Mouse (Mus musculus) hindbrain, embryonic 10.5 days (tissue): ENCODE results near the gene Sirpb1a. TPM values are rescaled to one million over a fixed set of nuclear protein-coding genes. Genes with fewer than 3 reads are reported as not detected.
"Not testable (repeated sequence)": the region's sequence is repeated elsewhere in the genome, so short reads cannot be mapped to it uniquely, and the experiment has no call there.

Experiments used
- DNase-seq: peaks from one replicate; pipeline ENCODE4 v3.0.0-alpha.2; 2017; ENCODE audit warnings: low spot score
- H3K27ac ChIP-seq: fragments of 300-500 bp; sonication (generic); 2 replicates; pipeline ENCODE4 v1.5.1; 2016; ENCODE audit warnings: mild to moderate bottlenecking, moderate library complexity
- H3K27me3 ChIP-seq: fragments of 300-500 bp; sonication (generic); 2 replicates; pipeline ENCODE4 v1.6.1; 2016; ENCODE audit warnings: mild to moderate bottlenecking; ENCODE audit not compliant: poor library complexity, insufficient read depth, severe bottlenecking
- H3K36me3 ChIP-seq: fragments of 300-500 bp; sonication (generic); 2 replicates; pipeline ENCODE4 v1.6.1; 2016; ENCODE audit warnings: mild to moderate bottlenecking, moderate library complexity
- H3K4me1 ChIP-seq: fragments of 300-500 bp; sonication (generic); replicated peaks from 2 replicates; pipeline ENCODE4 v1.6.1; 2016; ENCODE audit warnings: mild to moderate bottlenecking
- H3K4me3 ChIP-seq: fragments of 300-500 bp; sonication (generic); 2 replicates; pipeline ENCODE4 v1.5.1; 2016; ENCODE audit warnings: mild to moderate bottlenecking, moderate library complexity
- H3K9me3 ChIP-seq: fragments of 300-500 bp; sonication (generic); 2 replicates; pipeline ENCODE4 v1.6.1; 2016; ENCODE audit warnings: mild to moderate bottlenecking, moderate library complexity
- WGBS: fragments of 180-500 bp; shearing (Covaris S2); methylation state at CpG from one replicate; pipeline ENCODE4 v1.1.7; 2016; 5-methylcytosine and 5-hydroxymethylcytosine counted together
- polyA plus RNA-seq: library from polyadenylated mRNA; unstranded; fragments of >200 nt; fragmentation: Nextera tagmentation; extraction: Ambion mirVana; gene quantifications from 2 replicates; pipeline ENCODE4 v1.2.1, GENCODE M21; 2016

Sirpb1a gene
- polyA plus RNA-seq: not detected in 2 replicates

- not testable (repeated sequence) for H3K27me3 ChIP-seq, H3K36me3 ChIP-seq, DNase-seq, H3K27ac ChIP-seq, H3K4me1 ChIP-seq, H3K4me3 ChIP-seq, H3K9me3 ChIP-seq
- WGBS: 91% methylated on average over 1 of the region's 1 CpGs
Observed at GRCm38 (mm10) chr3:15426447-15426846, at the start of gene Sirpb1a. Gene Sirpb1a (minus strand): TSS chr3:15426520.

DNA sequence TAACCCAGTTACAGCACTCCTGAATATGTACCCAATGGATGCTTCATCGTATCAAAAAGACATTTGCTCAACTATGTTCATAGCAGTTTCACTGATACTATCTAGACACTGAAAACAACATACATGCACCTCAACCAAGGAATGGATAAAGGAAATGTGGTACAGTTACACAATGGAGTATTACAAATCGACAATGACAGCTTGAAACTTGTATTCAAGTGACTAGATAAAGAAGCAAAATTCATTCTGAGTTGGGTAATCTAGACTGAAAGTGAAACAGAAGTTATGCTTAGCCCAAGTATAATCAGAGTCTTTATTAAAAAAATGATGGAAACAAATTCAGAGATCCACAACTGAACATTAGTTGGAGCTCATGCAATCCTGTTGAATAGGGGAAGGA, 48.5 kb upstream of the Sirpb1a start:
- DNase-seq, H3K27ac ChIP-seq, H3K4me1 ChIP-seq, H3K27me3 ChIP-seq, H3K9me3 ChIP-seq, H3K4me3 ChIP-seq, H3K36me3 ChIP-seq: not testable (repeated sequence)
- WGBS: 82% methylated on average over 2 of the region's 2 CpGs

DNA sequence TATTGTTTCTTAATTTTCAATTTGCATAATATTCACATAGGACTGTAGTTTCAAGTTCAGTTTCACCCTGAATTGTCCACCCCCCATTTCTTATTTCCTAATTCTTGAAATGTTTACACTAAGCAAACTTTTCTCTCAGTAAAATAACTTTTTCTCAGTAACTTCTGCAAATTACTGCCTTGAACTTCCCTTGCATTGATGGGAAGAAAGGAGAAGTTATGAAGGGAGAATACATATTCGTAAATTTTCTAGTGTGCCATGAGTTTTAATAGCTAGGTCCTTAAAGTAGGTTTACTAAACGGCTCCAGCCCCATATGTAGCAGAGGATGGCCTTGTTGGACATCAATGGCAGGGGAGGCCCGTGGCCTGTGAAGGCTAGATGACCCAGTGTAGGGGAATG, 43.8 kb upstream of the Sirpb1a start:
- H3K27ac ChIP-seq, DNase-seq, H3K4me1 ChIP-seq, H3K27me3 ChIP-seq, H3K36me3 ChIP-seq, H3K4me3 ChIP-seq, H3K9me3 ChIP-seq: not testable (repeated sequence)
- WGBS: 94% methylated on average over 1 of the region's 3 CpGs

DNA sequence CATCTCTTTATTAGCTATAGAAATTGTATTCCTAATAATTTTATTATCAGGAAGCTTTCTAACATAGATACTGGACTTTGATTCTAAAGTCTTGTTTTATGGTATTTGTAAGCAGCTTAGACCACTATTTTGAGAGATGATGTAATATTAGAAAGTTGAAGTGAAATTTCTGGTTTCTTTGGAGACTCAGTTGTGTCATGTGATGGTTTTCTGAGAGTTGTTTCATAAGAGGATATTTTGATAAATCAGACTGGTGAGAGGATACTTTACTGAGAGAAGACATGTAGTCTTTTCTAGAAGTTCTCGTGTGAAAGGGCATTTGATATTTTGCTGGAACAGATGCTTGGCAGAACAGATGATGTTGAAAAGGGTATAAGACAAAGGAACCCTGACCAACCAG, 17.6 kb upstream of the Sirpb1a start:
- WGBS: 84% methylated on average over 1 of the region's 1 CpGs
- not testable (repeated sequence) for H3K27me3 ChIP-seq, H3K4me3 ChIP-seq, DNase-seq, H3K4me1 ChIP-seq, H3K36me3 ChIP-seq, H3K27ac ChIP-seq, H3K9me3 ChIP-seq

DNA sequence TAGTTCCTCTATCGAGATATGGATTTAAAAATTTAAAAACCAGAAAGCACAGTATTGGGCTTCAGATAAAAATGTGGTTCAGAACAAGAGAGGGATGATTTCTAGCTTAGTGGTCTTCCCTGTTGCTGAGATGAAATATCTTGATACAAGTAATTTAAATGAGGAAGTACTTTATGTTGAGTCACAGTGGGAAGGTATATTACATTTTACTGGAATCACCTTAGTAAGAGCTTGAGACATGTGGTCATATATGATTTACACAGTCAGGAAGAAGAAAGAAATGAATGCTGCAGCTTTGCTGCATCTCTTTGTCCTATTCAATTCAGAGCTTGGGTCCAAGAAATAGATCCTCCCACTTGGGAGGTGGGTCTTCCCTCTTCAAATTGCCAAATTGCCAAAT, 13.5 kb upstream of the Sirpb1a start:
- H3K4me3 ChIP-seq, H3K36me3 ChIP-seq, H3K27me3 ChIP-seq, H3K27ac ChIP-seq, DNase-seq, H3K4me1 ChIP-seq: not testable (repeated sequence)
- 63% methylated on average over 1 of the region's 1 CpGs for WGBS
- peaks cover 16% of the 10 kb centered on the region for H3K9me3 ChIP-seq

DNA sequence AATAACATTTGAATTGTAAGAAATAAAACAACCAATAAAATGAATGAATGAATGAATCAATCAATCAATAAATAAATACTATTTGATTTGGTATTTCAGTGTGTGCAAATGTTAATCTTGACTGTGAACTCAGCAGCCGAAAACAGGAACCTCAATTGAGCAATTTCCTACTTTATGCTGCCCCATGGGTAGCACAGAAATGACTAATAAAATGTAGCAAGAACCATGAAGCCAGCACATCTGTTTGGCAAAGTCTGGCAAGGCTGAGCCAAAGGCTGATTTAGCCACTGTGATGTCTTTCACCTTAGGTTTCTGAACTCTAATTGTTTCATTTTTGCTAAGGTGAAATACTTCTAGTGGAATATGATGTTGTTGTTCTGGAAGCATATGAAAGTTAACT, 1.6 kb upstream of the Sirpb1a start:
- no peak for DNase-seq
- H3K4me1 ChIP-seq: no peaks in the 10 kb centered on the region

GRCm38 (mm10) chr3:15355690-15356089, 70.6 kb downstream of the Sirpb1a start:
- H3K4me3 ChIP-seq, H3K9me3 ChIP-seq, H3K27me3 ChIP-seq, H3K36me3 ChIP-seq, H3K4me1 ChIP-seq, H3K27ac ChIP-seq, DNase-seq: not testable (repeated sequence)
- 77% methylated on average over 3 of the region's 3 CpGs for WGBS

More for the DNA sequence above, 1.6 kb upstream of the Sirpb1a start:
- H3K36me3 ChIP-seq: no peaks in the 10 kb centered on the region
- H3K27me3 ChIP-seq: no peaks in the 10 kb centered on the region
- H3K9me3 ChIP-seq: no peaks in the 10 kb centered on the region
- H3K4me3 ChIP-seq: no peak overlapping the region
- WGBS: 69% methylated on average over 1 of the region's 1 CpGs
- H3K27ac ChIP-seq: no peak overlapping the region

DNA sequence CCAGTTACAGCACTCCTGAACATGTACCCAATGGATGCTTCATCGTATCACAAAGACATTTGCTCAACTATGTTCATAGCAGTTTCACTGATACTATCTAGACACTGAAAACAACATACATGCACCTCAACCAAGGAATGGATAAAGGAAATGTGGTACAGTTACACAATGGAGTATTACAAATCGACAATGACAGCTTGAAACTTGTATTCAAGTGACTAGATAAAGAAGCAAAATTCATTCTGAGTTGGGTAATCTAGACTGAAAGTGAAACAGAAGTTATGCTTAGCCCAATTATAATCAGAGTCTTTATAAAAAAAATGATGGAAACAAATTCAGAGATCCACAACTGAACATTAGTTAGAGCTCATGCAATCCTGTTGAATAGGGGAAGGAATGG, 76.0 kb downstream of the Sirpb1a start:
- WGBS: 90% methylated on average over 1 of the region's 2 CpGs
- H3K9me3 ChIP-seq: not testable (repeated sequence)

GRCm38 (mm10) chr3:15345606-15346005, 80.7 kb downstream of the Sirpb1a start:
- not testable (repeated sequence) for H3K4me1 ChIP-seq, H3K27me3 ChIP-seq, H3K4me3 ChIP-seq, H3K9me3 ChIP-seq, H3K36me3 ChIP-seq, H3K27ac ChIP-seq, DNase-seq
- 73% methylated on average over 3 of the region's 3 CpGs for WGBS

More for the DNA sequence above, 76.0 kb downstream of the Sirpb1a start:
- not testable (repeated sequence) for H3K27me3 ChIP-seq, H3K36me3 ChIP-seq, H3K4me3 ChIP-seq, H3K4me1 ChIP-seq, DNase-seq, H3K27ac ChIP-seq

DNA sequence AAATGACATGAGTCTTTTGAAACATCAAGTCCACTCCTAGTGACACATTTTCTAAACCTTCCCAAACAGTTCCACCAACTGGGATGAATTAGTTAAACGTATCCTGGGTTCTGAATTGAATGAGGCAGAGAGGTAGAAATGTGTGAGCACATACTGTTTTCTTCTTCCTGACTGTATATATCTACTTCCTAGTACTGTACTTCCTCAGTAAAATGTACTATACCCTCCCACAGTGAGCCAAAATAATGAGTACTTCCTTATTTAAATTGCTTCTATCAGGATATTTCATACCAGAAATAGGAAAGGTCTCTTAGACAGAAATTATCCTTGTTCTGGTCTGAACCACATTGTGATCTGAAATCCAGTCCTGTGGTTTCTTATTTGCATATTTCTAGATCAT, 86.0 kb downstream of the Sirpb1a start:
- 76% methylated on average over 1 of the region's 1 CpGs for WGBS
- Histone ChIP-seq H3K27me3 (no peaks in the 10 kb centered on the region), H3K27ac (no peak overlapping the region), H3K4me1 (no peaks in the 10 kb centered on the region), H3K36me3 (no peaks in the 10 kb centered on the region), H3K9me3 (no peaks in the 10 kb centered on the region), H3K4me3 (no peak overlapping the region)
- DNase-seq: no peak

- 74% methylated on average over 2 of the region's 2 CpGs for WGBS
- no peaks in the 10 kb centered on the region for H3K36me3 ChIP-seq
- DNase-seq: no peak
Observed at GRCm38 (mm10) chr3:15334182-15334581, 92.1 kb downstream of the Sirpb1a start.

GRCm38 (mm10) chr3:15332063-15332462, 94.3 kb downstream of the Sirpb1a start, which contains the start of gene Gm9733:
Gene Gm9733 (minus strand): TSS chr3:15332302.
- Histone ChIP-seq H3K36me3 (no peaks in the 10 kb centered on the region), H3K27me3 (no peaks in the 10 kb centered on the region), H3K9me3 (peaks cover 8% of the 10 kb centered on the region), H3K4me1 (no peaks in the 10 kb centered on the region), H3K4me3 (no peak within 1 kb of the TSS), H3K27ac (no peak within 1 kb of the TSS)
- no peak for DNase-seq
- WGBS: 87% methylated on average over 3 of the region's 3 CpGs

More at GRCm38 (mm10) chr3:15334182-15334581, 92.1 kb downstream of the Sirpb1a start:
- Histone ChIP-seq H3K27me3 (no peaks in the 10 kb centered on the region), H3K9me3 (peaks cover 8% of the 10 kb centered on the region), H3K27ac (no peak overlapping the region), H3K4me1 (no peaks in the 10 kb centered on the region), H3K4me3 (no peak overlapping the region)

DNA sequence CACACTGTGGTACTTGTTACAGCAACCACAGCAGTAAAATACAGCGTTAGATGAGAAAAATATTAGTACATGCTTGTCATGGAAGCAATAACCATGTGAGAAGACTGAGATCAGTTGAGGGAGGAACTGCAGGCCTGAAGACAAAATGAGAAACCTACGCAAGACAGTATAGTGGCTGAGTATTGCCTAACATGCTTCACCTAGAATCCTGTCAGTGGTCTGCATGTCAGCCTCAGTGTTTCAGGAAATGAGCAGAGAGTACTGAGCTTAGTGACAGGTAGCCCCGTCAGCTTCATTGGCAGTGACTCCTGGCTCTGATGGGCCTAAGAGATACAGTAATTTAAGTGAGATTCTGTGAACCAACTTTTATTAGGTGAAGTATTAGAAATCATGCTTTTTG, 94.8 kb downstream of the Sirpb1a start:
- no peaks in the 10 kb centered on the region for H3K4me1 ChIP-seq
- DNase-seq: no peak
- no peak overlapping the region for H3K27ac ChIP-seq
- WGBS: 71% methylated on average over 3 of the region's 3 CpGs
- peaks cover 8% of the 10 kb centered on the region for H3K9me3 ChIP-seq
- no peaks in the 10 kb centered on the region for H3K27me3 ChIP-seq
- H3K4me3 ChIP-seq: no peak overlapping the region
- no peaks in the 10 kb centered on the region for H3K36me3 ChIP-seq

DNA sequence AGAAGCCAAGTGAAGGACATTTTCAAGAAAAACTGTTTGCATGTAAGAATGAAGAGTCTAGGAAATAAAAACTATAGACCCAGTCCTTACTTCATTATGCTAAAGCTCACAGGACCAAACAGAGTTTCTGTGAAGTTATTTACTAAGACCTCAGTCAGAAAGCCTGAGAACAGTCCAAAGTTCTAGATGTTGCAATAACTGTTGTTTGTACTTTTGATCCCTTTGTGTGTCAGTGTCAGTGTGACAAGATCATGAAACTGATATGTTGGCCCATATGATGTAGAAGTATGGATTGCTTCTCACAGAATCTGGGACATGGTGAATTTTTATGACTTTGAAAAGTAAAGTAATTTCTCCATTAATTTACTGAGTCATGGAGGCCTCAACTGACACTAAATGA, 96.8 kb downstream of the Sirpb1a start:
- Histone ChIP-seq H3K9me3 (peaks cover 8% of the 10 kb centered on the region), H3K4me1 (no peaks in the 10 kb centered on the region), H3K27ac (no peak overlapping the region), H3K4me3 (no peak overlapping the region), H3K36me3 (no peaks in the 10 kb centered on the region), H3K27me3 (no peaks in the 10 kb centered on the region)
- DNase-seq: no peak
